Mouse (Mus musculus): ENCODE measurements around the gene Clstn2. TPM values are rescaled to one million over a fixed set of nuclear protein-coding genes. Genes with fewer than 3 reads are reported as not detected.

Gene Clstn2
- polyA plus RNA-seq (2014; fragmentation: Illumina TruSeq; extraction: RNeasy Lipid Tissue Mini Kit (QIAGEN cat#74804); ENCODE audit: low replicate concordance), result 0.52 TPM

GRCm38 (mm10) chr9:98032573-98033272, at the start of gene Clstn2:
Gene Clstn2 (minus strand): TSS chr9:98033181.

Measured in small intestine, adult 10 weeks (tissue).